ENCODE assay signal across 14 mouse cellular contexts in genomic region chr14:44742789-44743188, GRCm38 (mm10). TPM values are rescaled to one million over a fixed set of nuclear protein-coding genes. Genes with fewer than 3 reads are reported as not detected.
"Had no signal": no experiment of that assay in that cellular context is flagged by ENCODE, and none has a peak within 500 bp of the region (broad histone marks: within the 10 kb centered on the region; RNA-seq: fewer than 3 reads in every experiment).

No protein-coding gene starts in this region.

RNA-seq across cellular contexts. Expression of gene Gm8267, which starts 7.4 kb away (rescaled TPM):
- total RNA-seq: layer of hippocampus, postnatal 25 days; left cerebral cortex, postnatal 36 days had no signal
- polyA plus RNA-seq: intestine, embryonic 15.5 days; limb, embryonic 12.5 days; liver, embryonic 13.5 days; lung, adult 2 months; macrophage; midbrain, embryonic 11.5 days; midbrain, embryonic 15.5 days; neural tube, embryonic 13.5 days; spleen, adult 2 months; stomach, embryonic 15.5 days; thymus, postnatal 0 days had no signal

RNA-seq across cellular contexts. Expression of gene Gm8257, which starts 36.5 kb away (rescaled TPM):
- total RNA-seq: layer of hippocampus, adult 8-10 months; layer of hippocampus, postnatal 25 days; left cerebral cortex, postnatal 36 days had no signal
- polyA plus RNA-seq: intestine, embryonic 15.5 days; limb, embryonic 12.5 days; liver, embryonic 13.5 days; lung, adult 2 months; macrophage; midbrain, embryonic 11.5 days; midbrain, embryonic 15.5 days; neural tube, embryonic 13.5 days; spleen, adult 2 months; stomach, embryonic 15.5 days; thymus, postnatal 0 days had no signal
